Mouse (Mus musculus) olfactory bulb, adult 2 months (tissue): ENCODE results near the gene Gm26620. TPM values are rescaled to one million over a fixed set of nuclear protein-coding genes. Genes with fewer than 3 reads are reported as not detected.

Source experiments
- H3K27ac ChIP-seq: fragments of 200-500 bp; 2 replicates; pipeline ENCODE4 v1.5.1; 2012; ENCODE audit warnings: low read depth, low read length; ENCODE audit not compliant: insufficient read depth
- H3K4me1 ChIP-seq: fragments of 200-500 bp; 2 replicates; pipeline ENCODE4 v1.6.1; 2012; ENCODE audit warnings: low read length; ENCODE audit not compliant: control insufficient read depth, insufficient read depth
- H3K4me3 ChIP-seq: fragments of 200-500 bp; 2 replicates; pipeline ENCODE4 v1.5.1; 2012; ENCODE audit warnings: mild to moderate bottlenecking, low read depth, low read length, moderate library complexity; ENCODE audit not compliant: insufficient read depth
- CTCF ChIP-seq: fragments of 200-500 bp; IDR thresholded peaks from 2 replicates; pipeline ENCODE4 v1.5.1; 2012; ENCODE audit warnings: low read depth, mild to moderate bottlenecking, low read length, moderate library complexity; ENCODE audit not compliant: insufficient read depth
- POLR2A ChIP-seq: fragments of 200-500 bp; IDR thresholded peaks from 2 replicates; pipeline ENCODE4 v1.6.1; 2012; ENCODE audit warnings: mild to moderate bottlenecking, low read depth, low read length, moderate library complexity; ENCODE audit not compliant: insufficient read depth
- WGBS: fragments of 180-500 bp; shearing (Covaris S2); methylation state at CpG from one replicate; pipeline ENCODE4 v1.1.7; 2018; 5-methylcytosine and 5-hydroxymethylcytosine counted together
- polyA plus RNA-seq: library from polyadenylated mRNA; stranded (reverse); fragments of >200 nt; gene quantifications from 2 replicates; pipeline ENCODE4 v1.2.4, GENCODE M21; 2012; ENCODE audit warnings: low replicate concordance; ENCODE audit not compliant: missing spikeins, insufficient read depth, insufficient read length

Gene Gm26620
- polyA plus RNA-seq, result not detected in 2 replicates

DNA sequence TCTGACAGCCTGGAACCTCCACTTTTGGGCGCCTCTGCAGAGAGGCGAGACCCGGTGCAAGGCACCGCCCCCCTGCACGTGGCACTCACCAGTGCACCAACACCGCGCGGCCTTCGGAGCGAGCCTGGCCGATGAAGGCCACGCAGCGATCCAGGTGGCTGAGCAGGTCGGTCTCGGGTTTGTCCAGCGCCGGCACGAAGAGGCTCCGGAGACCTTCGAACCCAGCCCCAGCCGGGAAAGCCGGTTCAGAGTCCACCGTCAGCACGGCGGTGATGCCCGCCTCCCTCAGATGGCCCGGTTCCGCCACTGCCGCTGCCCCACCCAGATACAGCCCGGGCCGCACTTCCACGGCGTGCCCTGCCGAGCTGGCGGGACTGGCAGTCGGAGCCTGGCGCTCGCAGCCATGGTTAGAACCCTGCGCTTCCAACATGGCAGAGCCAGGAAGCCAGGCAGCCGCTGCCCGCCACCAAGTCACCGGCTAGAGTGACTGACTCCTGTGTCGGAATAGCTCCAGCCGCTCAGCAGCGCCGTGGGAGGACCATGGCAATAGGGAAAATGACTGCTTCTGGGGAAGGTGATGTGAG, at the start of gene Gm26620, which contains the start of gene Dusp12:
Gene Gm26620 (plus strand): TSS at position 88 of the 584 bp plus-strand sequence.
Gene Dusp12 (minus strand): TSS at position 563 of the 584 bp plus-strand sequence.
- WGBS, result under 1% methylated on average over 46 of the region's 46 CpGs
- Histone ChIP-seq H3K4me1 (peaks cover 4% of the 10 kb centered on the region; the same call in 1 of the 2 replicates), H3K4me3 (peak within 1 kb of the TSS; percentile 60), H3K27ac (no peak within 1 kb of the TSS)
- TF ChIP-seq CTCF (peak; percentile 53), POLR2A (0 out of 2 replicates have a peak, but pooled peaks have one; percentile 23)

DNA sequence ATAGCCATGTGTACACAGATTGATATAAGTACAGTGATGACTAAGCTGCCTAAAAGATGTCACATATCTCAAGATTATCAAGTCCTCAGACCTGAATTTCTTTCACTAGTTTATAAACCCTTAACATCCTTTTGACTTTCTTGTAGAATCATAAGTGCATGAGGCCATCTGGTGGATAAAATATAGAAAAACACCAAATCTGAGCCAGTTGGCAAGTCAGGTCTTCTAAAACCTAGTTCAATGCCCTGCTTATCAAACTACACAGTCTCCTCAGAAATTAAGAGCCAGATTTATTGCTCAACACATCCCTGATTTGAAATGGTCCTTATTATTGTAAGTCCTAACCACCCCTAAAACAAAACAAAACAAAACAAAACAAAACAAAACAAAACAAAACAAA, 45.2 kb upstream of the Gm26620 start:
- no peak overlapping the region for H3K27ac ChIP-seq
- TF ChIP-seq POLR2A (no peak), CTCF (no peak)
- H3K4me1 ChIP-seq, result peaks cover 2% of the 10 kb centered on the region; the same call in 1 of the 2 replicates
- H3K4me3 ChIP-seq, result no peak overlapping the region

DNA sequence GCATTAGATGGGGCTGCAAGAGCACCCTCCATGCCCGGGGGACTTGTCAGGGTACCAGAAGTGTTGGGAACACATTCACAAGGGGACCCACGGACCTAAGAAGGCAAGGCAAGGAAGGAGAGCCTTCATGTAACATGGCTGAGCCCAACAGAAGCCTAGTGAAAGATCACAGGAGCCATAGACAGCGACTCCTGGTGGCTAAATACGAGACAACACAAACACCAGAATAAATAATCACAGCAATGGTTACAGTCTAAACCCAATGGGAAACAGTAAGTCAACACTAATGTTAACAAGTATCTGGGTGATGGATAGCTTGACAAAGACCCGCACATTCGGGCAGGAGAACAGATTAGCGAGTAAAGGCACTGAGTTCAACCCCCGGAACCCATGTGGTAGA, 40.5 kb upstream of the Gm26620 start:
- WGBS, result 66% methylated on average over 8 of the region's 8 CpGs
- no peak overlapping the region for H3K4me3 ChIP-seq
- peaks cover 2% of the 10 kb centered on the region; the same call in 1 of the 2 replicates for H3K4me1 ChIP-seq
- H3K27ac ChIP-seq, result no peak overlapping the region
- no peak for TF ChIP-seq POLR2A
- no peak for TF ChIP-seq CTCF

DNA sequence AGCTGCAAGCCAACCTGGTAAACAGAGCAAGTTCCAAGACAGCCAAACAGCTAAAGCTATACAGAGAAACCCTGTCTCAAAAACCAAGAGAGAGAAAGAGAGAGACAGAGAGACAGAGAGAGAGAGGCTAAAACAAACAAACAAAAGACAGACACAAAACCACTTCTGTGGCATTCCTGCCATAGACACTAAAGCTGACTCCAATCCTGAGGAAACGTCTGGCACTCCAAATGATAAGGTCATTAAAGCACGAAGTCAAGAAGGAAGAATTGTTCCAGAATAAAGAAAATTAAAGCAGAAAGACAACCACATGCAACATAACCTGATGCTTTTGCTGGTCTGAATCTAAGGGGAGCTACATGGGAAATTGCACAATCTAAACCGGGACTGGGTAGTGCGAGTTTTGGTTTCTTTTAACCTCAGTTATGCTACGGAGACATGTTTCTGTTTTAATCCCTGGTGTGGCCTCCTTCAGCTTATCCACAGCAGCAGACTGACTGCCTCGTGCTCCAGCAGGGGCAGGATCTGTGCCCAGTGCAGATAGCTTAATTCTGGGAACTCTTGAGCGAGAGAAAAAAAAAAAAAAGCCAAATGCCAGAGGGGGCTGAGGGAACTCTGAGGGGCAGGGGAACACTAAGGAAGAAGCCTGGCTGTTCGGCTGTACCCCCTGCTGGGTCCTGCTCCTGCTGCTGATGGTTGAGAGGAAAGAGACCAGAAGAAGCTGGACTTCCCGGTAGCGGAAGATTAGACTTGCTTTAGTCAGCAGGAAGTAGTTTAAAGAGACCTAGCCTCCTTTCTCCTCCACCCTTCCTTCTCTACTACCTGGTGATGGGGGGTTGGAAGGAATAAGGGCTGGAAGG, 39.2 kb upstream of the Gm26620 start:
- WGBS, result 70% methylated on average over 10 of the region's 10 CpGs
- TF ChIP-seq POLR2A (no peak), CTCF (no peak)
- H3K4me3 ChIP-seq, result no peak overlapping the region
- no peak overlapping the region for H3K27ac ChIP-seq
- peaks cover 5% of the 10 kb centered on the region; the same call in 1 of the 2 replicates for H3K4me1 ChIP-seq

DNA sequence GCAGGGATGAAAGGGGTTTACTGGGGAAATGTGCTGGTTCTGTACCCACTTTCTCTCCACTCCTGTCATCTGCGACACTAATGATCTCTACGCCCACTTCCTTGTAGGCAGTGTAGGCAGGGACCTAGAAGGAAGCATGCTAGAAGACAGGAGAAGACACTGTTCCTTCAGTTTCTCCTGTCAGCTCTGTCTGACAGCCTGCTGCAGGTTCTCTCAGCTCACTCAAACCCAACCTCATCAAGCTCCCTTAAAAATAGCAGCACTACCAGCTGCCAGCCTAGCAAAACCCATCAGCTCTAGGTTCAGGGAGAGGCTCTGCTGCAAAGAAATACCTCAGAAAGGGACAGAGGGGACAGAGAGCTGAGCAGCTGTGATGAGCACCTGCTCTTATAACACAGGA, 34.9 kb upstream of the Gm26620 start:
- Histone ChIP-seq H3K4me3 (no peak overlapping the region), H3K4me1 (0 out of 2 replicates have a peak, but pooled peaks cover 2% of the 10 kb centered on the region), H3K27ac (no peak overlapping the region)
- TF ChIP-seq CTCF, result no peak
- TF ChIP-seq POLR2A, result no peak
- 87% methylated on average over 2 of the region's 2 CpGs for WGBS

DNA sequence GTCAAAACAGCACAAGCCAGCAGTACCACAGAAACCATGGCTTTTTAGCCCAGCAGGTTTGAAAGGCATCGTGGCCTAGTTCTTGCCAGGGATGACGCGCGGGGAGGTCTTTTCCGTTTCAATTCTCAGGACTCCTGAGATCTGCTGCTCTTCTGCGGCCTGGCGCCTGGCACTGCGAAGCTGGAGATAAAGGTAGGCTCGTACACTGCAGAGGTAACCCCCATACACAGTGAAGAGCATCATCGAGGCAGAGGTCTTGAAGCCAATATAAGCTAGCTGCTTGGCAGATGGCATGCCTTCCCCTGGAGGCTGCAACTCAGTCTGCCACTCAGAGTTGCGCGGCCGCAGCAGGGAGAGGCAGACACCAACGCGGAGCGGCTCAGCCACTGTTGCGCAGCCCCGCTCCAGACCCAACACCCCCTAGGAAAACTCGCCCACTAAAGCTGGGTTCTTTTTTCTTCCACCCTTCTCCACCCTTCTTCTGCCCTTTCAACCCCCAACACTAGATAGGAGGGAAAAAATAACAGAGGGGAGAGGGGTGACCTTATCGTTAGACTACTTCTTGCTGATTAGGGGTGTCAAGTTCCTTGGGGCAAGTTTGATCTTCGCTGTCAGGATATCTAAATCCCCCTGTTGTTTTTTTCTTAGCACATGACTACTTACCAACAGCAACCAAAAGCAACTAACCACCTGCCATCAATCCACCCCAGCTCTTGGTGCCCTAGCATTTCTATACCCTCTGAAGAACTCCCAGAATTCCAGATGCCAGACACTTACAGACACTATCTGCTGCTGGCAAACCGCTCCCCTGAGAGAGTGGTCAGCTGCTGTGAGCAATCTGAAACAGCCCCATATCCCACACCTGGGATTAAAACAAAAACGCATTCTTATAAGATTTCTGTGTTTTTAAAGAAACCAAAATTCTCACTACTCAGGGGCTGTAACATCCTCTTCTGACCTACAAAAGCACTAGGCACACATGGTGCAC, 33.9 kb upstream of the Gm26620 start:
- Histone ChIP-seq H3K27ac (no peak overlapping the region), H3K4me3 (no peak overlapping the region), H3K4me1 (0 out of 2 replicates have a peak, but pooled peaks cover 2% of the 10 kb centered on the region)
- 96% methylated on average over 23 of the region's 23 CpGs for WGBS
- TF ChIP-seq CTCF, result no peak
- no peak for TF ChIP-seq POLR2A

DNA sequence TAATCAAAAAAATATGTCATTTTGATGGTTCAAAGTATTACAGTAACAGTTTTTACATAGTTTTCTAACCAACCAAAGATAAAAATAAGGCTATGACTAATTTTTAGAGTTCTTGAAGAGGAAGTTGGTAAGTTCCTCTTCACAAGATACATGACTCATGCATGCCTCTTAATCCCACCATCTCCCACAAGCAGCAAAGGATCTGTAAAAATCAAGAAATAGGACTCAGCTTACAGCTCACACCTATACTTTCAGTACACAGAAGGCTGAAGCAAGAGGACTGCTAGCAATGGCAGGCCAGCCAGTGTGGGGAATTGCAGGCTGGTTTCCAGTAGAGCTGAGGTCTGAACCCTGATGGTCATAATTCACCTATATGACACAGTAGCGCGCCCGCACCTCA, 31.3 kb upstream of the Gm26620 start:
- Histone ChIP-seq H3K4me1 (0 out of 2 replicates have a peak, but pooled peaks cover 2% of the 10 kb centered on the region), H3K27ac (no peak overlapping the region), H3K4me3 (no peak overlapping the region)
- 97% methylated on average over 3 of the region's 3 CpGs for WGBS
- TF ChIP-seq POLR2A (no peak), CTCF (no peak)

DNA sequence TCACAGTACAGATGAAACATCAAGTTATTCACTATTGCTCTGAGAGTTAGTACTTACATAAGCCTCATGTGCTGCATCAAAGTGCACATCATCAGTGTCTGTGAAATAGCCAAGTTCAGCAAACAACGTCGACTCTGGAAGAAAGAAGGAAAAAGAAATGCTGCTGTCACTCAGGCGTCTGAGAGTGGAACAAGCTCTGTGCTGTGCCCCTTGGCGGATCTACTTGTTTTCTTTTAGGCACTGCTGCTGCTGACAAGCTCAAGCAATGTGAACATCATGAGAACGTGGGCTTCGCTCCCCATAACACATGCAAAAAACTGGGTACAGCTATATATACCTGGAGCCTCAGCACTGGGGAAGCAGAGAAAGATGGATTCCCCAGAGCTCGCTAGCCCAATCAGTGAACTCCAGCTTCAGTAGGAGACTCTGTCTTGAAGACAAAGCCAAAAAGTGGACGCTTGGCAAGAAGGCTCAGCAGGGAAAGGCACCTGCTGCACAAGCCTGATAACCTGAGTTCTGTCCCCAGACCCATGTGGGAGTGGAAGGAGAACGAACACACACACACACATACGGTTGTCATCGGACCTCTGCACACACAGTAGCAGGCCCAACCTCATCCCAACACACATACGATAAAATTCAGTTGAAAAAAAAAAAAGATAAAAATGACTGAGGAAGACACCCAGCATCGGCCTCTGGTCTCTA, 29.7 kb upstream of the Gm26620 start:
- Histone ChIP-seq H3K27ac (no peak overlapping the region), H3K4me3 (no peak overlapping the region), H3K4me1 (0 out of 2 replicates have a peak, but pooled peaks cover under 1% of the 10 kb centered on the region)
- no peak for TF ChIP-seq CTCF
- no peak for TF ChIP-seq POLR2A
- WGBS, result 87% methylated on average over 13 of the region's 13 CpGs
